Mouse (Mus musculus): ENCODE results near the gene Eif3l. TPM values are rescaled to one million over a fixed set of nuclear protein-coding genes. Genes with fewer than 3 reads are reported as not detected.

Eif3l gene
- polyA plus RNA-seq (2015; fragmentation: Illumina TruSeq; extraction: RNeasy Lipid Tissue Mini Kit (QIAGEN cat#74804); ENCODE audit: insufficient read depth, low replicate concordance): 131 TPM

GRCm38 (mm10) chr15:79074913-79075532, at the start of gene Eif3l:
Eif3l (plus strand) TSS chr15:79075179.

GRCm38 (mm10) chr15:79028237-79028738, 46.7 kb upstream of the Eif3l start, which contains the start of gene H1f0:
H1f0 (plus strand) TSS chr15:79028450.

GRCm38 (mm10) chr15:79041585-79041984, 33.4 kb upstream of the Eif3l start, which contains the start of gene Galr3:
Galr3 (plus strand) TSS chr15:79041885.

GRCm38 (mm10) chr15:79062376-79063159, 12.4 kb upstream of the Eif3l start, which contains the start of gene Ankrd54:
Ankrd54 (minus strand) TSS chr15:79062893.

GRCm38 (mm10) chr15:79108421-79109320, 33.7 kb downstream of the Eif3l start, which contains the start of gene Micall1:
Micall1 (plus strand) TSS chr15:79108898.

GRCm38 (mm10) chr15:79140866-79141565, 66.0 kb downstream of the Eif3l start, which contains the start of the genes Polr2f and 1700088E04Rik:
Polr2f (plus strand) TSS chr15:79141009.
1700088E04Rik (minus strand) TSS chr15:79141253.

Other genes with a start within 250 kb of the Eif3l start
- 3.2 TPM for gene Cdc42ep1, start 232.6 kb upstream of the Eif3l start, polyA plus RNA-seq (2015; fragmentation: Illumina TruSeq; extraction: RNeasy Lipid Tissue Mini Kit (QIAGEN cat#74804); ENCODE audit: insufficient read depth, low replicate concordance)
- 0.51 TPM for gene Lgals2, start 219.7 kb upstream of the Eif3l start, polyA plus RNA-seq (2015; fragmentation: Illumina TruSeq; extraction: RNeasy Lipid Tissue Mini Kit (QIAGEN cat#74804); ENCODE audit: insufficient read depth, low replicate concordance)
- gene Gga1, start 198.0 kb upstream of the Eif3l start, polyA plus RNA-seq (2015; fragmentation: Illumina TruSeq; extraction: RNeasy Lipid Tissue Mini Kit (QIAGEN cat#74804); ENCODE audit: insufficient read depth, low replicate concordance): 20.3 TPM
- not detected for gene Gm49510, start 175.5 kb upstream of the Eif3l start, polyA plus RNA-seq (2015; fragmentation: Illumina TruSeq; extraction: RNeasy Lipid Tissue Mini Kit (QIAGEN cat#74804); ENCODE audit: insufficient read depth, low replicate concordance)
- gene Sh3bp1, start 175.4 kb upstream of the Eif3l start, polyA plus RNA-seq (2015; fragmentation: Illumina TruSeq; extraction: RNeasy Lipid Tissue Mini Kit (QIAGEN cat#74804); ENCODE audit: insufficient read depth, low replicate concordance): 39.0 TPM
- 6.3 TPM for gene Pdxp, start 161.3 kb upstream of the Eif3l start, polyA plus RNA-seq (2015; fragmentation: Illumina TruSeq; extraction: RNeasy Lipid Tissue Mini Kit (QIAGEN cat#74804); ENCODE audit: insufficient read depth, low replicate concordance)
- gene Lgals1, start 148.5 kb upstream of the Eif3l start, polyA plus RNA-seq (2015; fragmentation: Illumina TruSeq; extraction: RNeasy Lipid Tissue Mini Kit (QIAGEN cat#74804); ENCODE audit: insufficient read depth, low replicate concordance): 71.2 TPM
- 16.0 TPM for gene Nol12, start 140.2 kb upstream of the Eif3l start, polyA plus RNA-seq (2015; fragmentation: Illumina TruSeq; extraction: RNeasy Lipid Tissue Mini Kit (QIAGEN cat#74804); ENCODE audit: insufficient read depth, low replicate concordance)
- 7.8 TPM for gene Triobp, start 127.5 kb upstream of the Eif3l start, polyA plus RNA-seq (2015; fragmentation: Illumina TruSeq; extraction: RNeasy Lipid Tissue Mini Kit (QIAGEN cat#74804); ENCODE audit: insufficient read depth, low replicate concordance)
- gene H1f0, start 46.7 kb upstream of the Eif3l start, polyA plus RNA-seq (2015; fragmentation: Illumina TruSeq; extraction: RNeasy Lipid Tissue Mini Kit (QIAGEN cat#74804); ENCODE audit: insufficient read depth, low replicate concordance): 27.7 TPM
- gene Galr3, start 33.3 kb upstream of the Eif3l start, polyA plus RNA-seq (2015; fragmentation: Illumina TruSeq; extraction: RNeasy Lipid Tissue Mini Kit (QIAGEN cat#74804); ENCODE audit: insufficient read depth, low replicate concordance): not detected
- gene Ankrd54, start 12.3 kb upstream of the Eif3l start, polyA plus RNA-seq (2015; fragmentation: Illumina TruSeq; extraction: RNeasy Lipid Tissue Mini Kit (QIAGEN cat#74804); ENCODE audit: insufficient read depth, low replicate concordance): 12.7 TPM
- 15.0 TPM for gene Micall1, start 33.7 kb downstream of the Eif3l start, polyA plus RNA-seq (2015; fragmentation: Illumina TruSeq; extraction: RNeasy Lipid Tissue Mini Kit (QIAGEN cat#74804); ENCODE audit: insufficient read depth, low replicate concordance)
- 23.0 TPM for gene Polr2f, start 65.8 kb downstream of the Eif3l start, polyA plus RNA-seq (2015; fragmentation: Illumina TruSeq; extraction: RNeasy Lipid Tissue Mini Kit (QIAGEN cat#74804); ENCODE audit: insufficient read depth, low replicate concordance)
- 0.72 TPM for gene 1700088E04Rik, start 66.1 kb downstream of the Eif3l start, polyA plus RNA-seq (2015; fragmentation: Illumina TruSeq; extraction: RNeasy Lipid Tissue Mini Kit (QIAGEN cat#74804); ENCODE audit: insufficient read depth, low replicate concordance)
- gene Sox10, start 90.1 kb downstream of the Eif3l start, polyA plus RNA-seq (2015; fragmentation: Illumina TruSeq; extraction: RNeasy Lipid Tissue Mini Kit (QIAGEN cat#74804); ENCODE audit: insufficient read depth, low replicate concordance): 0.08 TPM
- gene Pick1, start 154.0 kb downstream of the Eif3l start, polyA plus RNA-seq (2015; fragmentation: Illumina TruSeq; extraction: RNeasy Lipid Tissue Mini Kit (QIAGEN cat#74804); ENCODE audit: insufficient read depth, low replicate concordance): 26.3 TPM
- 0.22 TPM for gene Gm49486, start 154.2 kb downstream of the Eif3l start, polyA plus RNA-seq (2015; fragmentation: Illumina TruSeq; extraction: RNeasy Lipid Tissue Mini Kit (QIAGEN cat#74804); ENCODE audit: insufficient read depth, low replicate concordance)
- gene Slc16a8, start 179.6 kb downstream of the Eif3l start, polyA plus RNA-seq (2015; fragmentation: Illumina TruSeq; extraction: RNeasy Lipid Tissue Mini Kit (QIAGEN cat#74804); ENCODE audit: insufficient read depth, low replicate concordance): not detected
- not detected for gene Baiap2l2, start 210.4 kb downstream of the Eif3l start, polyA plus RNA-seq (2015; fragmentation: Illumina TruSeq; extraction: RNeasy Lipid Tissue Mini Kit (QIAGEN cat#74804); ENCODE audit: insufficient read depth, low replicate concordance)